Mouse (Mus musculus): ENCODE data around the gene Parp14.

Parp14 gene

DNA sequence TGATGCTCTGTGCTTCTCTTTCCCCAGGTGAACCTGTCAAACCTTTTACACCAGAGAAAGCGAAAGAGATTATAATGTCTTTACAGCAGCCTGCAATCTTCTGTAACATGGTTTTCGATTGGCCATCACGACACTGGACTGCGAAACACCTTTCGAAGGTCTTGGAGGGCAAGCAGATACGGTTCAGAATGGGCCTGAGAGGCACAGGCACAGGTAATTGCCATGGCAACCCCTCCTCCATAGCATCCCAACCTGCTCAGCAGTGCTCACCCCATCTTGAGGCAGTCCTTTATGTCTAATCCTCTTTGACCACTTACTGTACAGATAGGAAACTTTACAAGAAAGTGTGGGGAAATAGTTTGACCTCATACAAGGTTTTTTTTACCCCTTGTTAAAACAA is 84.2 kb downstream of the Parp14 start:
- DNase-seq (ENCODE audit: low read depth, low spot score) = no peak

DNA sequence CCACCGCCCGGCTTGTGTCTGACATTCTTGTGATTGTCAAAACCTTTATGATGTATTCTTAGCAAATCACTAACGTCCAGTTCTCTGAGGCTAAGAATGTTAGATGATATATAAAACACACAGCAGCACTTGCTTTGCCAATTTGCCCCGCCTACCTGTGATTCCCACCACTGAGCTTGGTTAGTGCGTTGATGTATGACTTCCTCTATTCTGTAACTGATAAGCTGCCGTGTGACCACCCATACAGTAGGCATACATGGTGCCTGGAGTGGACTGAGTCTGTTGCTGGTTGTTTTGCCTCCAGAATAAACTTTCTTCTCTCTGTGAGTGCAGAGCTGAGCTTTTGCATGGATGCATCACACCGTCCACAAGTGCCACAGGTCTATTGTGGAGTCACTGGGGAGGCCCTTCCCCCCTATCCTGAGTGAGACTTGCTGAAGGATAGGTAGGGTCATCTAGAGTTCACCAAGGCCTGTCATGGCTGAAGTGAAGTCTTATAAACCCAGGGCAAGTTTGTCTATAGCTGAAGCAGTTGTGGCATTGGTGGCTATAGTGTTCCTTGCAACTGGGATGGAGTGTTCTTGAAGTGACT is 87.1 kb downstream of the Parp14 start:
- DNase-seq (ENCODE audit: low read depth, low spot score) = no peak

DNA sequence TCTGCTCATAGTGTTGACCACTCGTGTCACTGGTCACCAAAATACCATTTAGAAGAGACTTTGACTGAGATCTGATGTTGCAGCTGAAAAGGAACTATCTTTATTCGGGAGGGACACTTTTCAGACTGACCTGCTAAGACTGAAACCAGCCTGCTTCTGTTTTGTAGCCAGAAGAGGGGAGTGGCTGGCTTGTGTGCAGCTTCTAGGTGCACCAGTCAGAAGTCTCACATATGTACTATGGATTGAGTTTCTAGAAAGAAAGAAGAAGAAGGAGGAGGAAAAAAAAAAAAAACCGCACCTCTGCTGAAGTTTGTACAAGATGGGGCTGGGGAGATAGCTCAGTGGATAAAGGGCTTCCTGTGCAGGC is 88.2 kb downstream of the Parp14 start:
- DNase-seq (ENCODE audit: low read depth, low spot score) = no peak
